Mouse (Mus musculus): ENCODE results near the gene Gzmk.

DNA sequence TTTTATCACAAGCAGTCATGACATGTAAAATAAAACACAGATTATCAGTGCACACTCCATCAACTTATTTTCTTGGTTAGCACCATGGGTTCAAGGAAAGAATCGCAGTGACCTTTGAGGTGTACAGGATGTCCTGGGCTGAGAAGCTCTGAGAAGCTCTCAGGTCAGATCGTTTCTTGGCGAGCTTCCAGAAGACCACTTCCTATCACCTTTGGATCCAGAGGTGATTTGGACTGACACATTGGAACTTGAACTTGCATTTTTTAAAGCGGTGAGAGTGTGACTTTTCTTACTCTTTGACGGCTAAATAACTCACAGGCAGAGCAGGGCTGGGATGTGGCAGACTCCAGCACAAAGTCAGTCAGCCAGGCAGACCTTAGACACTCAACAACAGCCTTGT is 20.4 kb downstream of the Gzmk start:
- TF ChIP-seq POLR2A (IDR thresholded peaks at IDR 0.05; ENCODE audit: borderline replicate concordance, control insufficient read depth, low read depth, low read length) (no peak), CTCF (IDR thresholded peaks at IDR 0.05; ENCODE audit: control insufficient read depth, insufficient read depth, low read length) (no peak)

Measured in bone marrow, adult 2 months (tissue).